Mouse (Mus musculus): Measurements from ENCODE around the gene Traf3ip3. TPM values are rescaled to one million over a fixed set of nuclear protein-coding genes. Genes with fewer than 3 reads are reported as not detected.

The Traf3ip3 gene
- polyA plus RNA-seq, 1 experiment from 2014 or later: 8.5 TPM

- Histone ChIP-seq H3K9ac (ENCODE audit: low read length) (peak overlapping the region; percentile 51; the same call in 1 of the 2 replicates), H3K27me3 (ENCODE audit: control insufficient read depth, insufficient read depth, low read length) (no peaks in the 10 kb centered on the region), H3K4me3 (replicated peaks; ENCODE audit: low read length) (peak overlapping the region; percentile 96), H3K36me3 (ENCODE audit: control insufficient read depth, insufficient read depth, low read length) (no peaks in the 10 kb centered on the region), H3K9me3 (replicated peaks; ENCODE audit: control insufficient read depth, low read length) (no peaks in the 10 kb centered on the region), H3K4me1 (ENCODE audit: control insufficient read depth, insufficient read depth, low read length) (peaks cover 8% of the 10 kb centered on the region), H3K27ac (ENCODE audit: low read length) (peak overlapping the region; percentile 74), H3K4me2 (ENCODE audit: low read depth, low read length) (peak overlapping the region; percentile 53)
- peak; percentile 42; the same call in 1 of the 2 replicates for ATAC-seq (ENCODE audit: insufficient read depth, low FRiP score)
- 21% methylated on average over 11 of the region's 11 CpGs for WGBS
Observed at GRCm38 (mm10) chr1:193130456-193130825, 71.1 kb downstream of the Traf3ip3 start.

GRCm38 (mm10) chr1:193129786-193130455 is 71.6 kb downstream of the Traf3ip3 start, which contains the start of gene Diexf:
Diexf (minus strand) TSS chr1:193130272.
- H3K4me1 ChIP-seq (ENCODE audit: control insufficient read depth, insufficient read depth, low read length): peaks cover 8% of the 10 kb centered on the region
- no peaks in the 10 kb centered on the region for H3K36me3 ChIP-seq (ENCODE audit: control insufficient read depth, insufficient read depth, low read length)
- H3K27me3 ChIP-seq (ENCODE audit: control insufficient read depth, insufficient read depth, low read length): no peaks in the 10 kb centered on the region
- H3K9ac ChIP-seq (ENCODE audit: low read length): peak within 1 kb of the TSS; percentile 89
- peak; percentile 92 for ATAC-seq (ENCODE audit: insufficient read depth, low FRiP score)
- no peaks in the 10 kb centered on the region for H3K9me3 ChIP-seq (replicated peaks; ENCODE audit: control insufficient read depth, low read length)
- under 1% methylated on average over 61 of the region's 61 CpGs for WGBS
- peak within 1 kb of the TSS; percentile 74 for H3K27ac ChIP-seq (ENCODE audit: low read length)
- peak within 1 kb of the TSS; percentile 64 for H3K4me2 ChIP-seq (ENCODE audit: low read depth, low read length)
- peak within 1 kb of the TSS; percentile 96 for H3K4me3 ChIP-seq (replicated peaks; ENCODE audit: low read length)

- Histone ChIP-seq H3K9ac (ENCODE audit: low read length) (peak overlapping the region; percentile 89), H3K36me3 (ENCODE audit: control insufficient read depth, insufficient read depth, low read length) (no peaks in the 10 kb centered on the region), H3K4me1 (ENCODE audit: control insufficient read depth, insufficient read depth, low read length) (peaks cover 8% of the 10 kb centered on the region), H3K27ac (ENCODE audit: low read length) (no peak overlapping the region), H3K4me2 (ENCODE audit: low read depth, low read length) (peak overlapping the region; percentile 64), H3K9me3 (replicated peaks; ENCODE audit: control insufficient read depth, low read length) (no peaks in the 10 kb centered on the region), H3K4me3 (replicated peaks; ENCODE audit: low read length) (peak overlapping the region; percentile 96), H3K27me3 (ENCODE audit: control insufficient read depth, insufficient read depth, low read length) (no peaks in the 10 kb centered on the region)
- 25% methylated on average over 5 of the region's 5 CpGs for WGBS
- no peak for ATAC-seq (ENCODE audit: insufficient read depth, low FRiP score)
Observed at GRCm38 (mm10) chr1:193129321-193129720, 72.2 kb downstream of the Traf3ip3 start.

- H3K36me3 ChIP-seq (ENCODE audit: control insufficient read depth, insufficient read depth, low read length): 0 out of 2 replicates have a peak, but pooled peaks cover 4% of the 10 kb centered on the region
- H3K27ac ChIP-seq (ENCODE audit: low read length): no peak overlapping the region
- no peaks in the 10 kb centered on the region for H3K27me3 ChIP-seq (ENCODE audit: control insufficient read depth, insufficient read depth, low read length)
- H3K4me3 ChIP-seq (replicated peaks; ENCODE audit: low read length): no peak overlapping the region
- H3K4me1 ChIP-seq (ENCODE audit: control insufficient read depth, insufficient read depth, low read length): peaks cover 8% of the 10 kb centered on the region
- ATAC-seq (ENCODE audit: insufficient read depth, low FRiP score): no peak
- 85% methylated on average over 6 of the region's 6 CpGs for WGBS
- no peaks in the 10 kb centered on the region for H3K9me3 ChIP-seq (replicated peaks; ENCODE audit: control insufficient read depth, low read length)
- H3K4me2 ChIP-seq (ENCODE audit: low read depth, low read length): no peak overlapping the region
- H3K9ac ChIP-seq (ENCODE audit: low read length): no peak overlapping the region
Observed at GRCm38 (mm10) chr1:193128055-193128454, 73.4 kb downstream of the Traf3ip3 start.

- no peak overlapping the region for H3K27ac ChIP-seq (ENCODE audit: low read length)
- H3K9me3 ChIP-seq (replicated peaks; ENCODE audit: control insufficient read depth, low read length): no peaks in the 10 kb centered on the region
- H3K36me3 ChIP-seq (ENCODE audit: control insufficient read depth, insufficient read depth, low read length): peaks cover 15% of the 10 kb centered on the region
- H3K27me3 ChIP-seq (ENCODE audit: control insufficient read depth, insufficient read depth, low read length): no peaks in the 10 kb centered on the region
- 68% methylated on average over 4 of the region's 4 CpGs for WGBS
- ATAC-seq (ENCODE audit: insufficient read depth, low FRiP score): no peak
- no peak overlapping the region for H3K4me2 ChIP-seq (ENCODE audit: low read depth, low read length)
- no peak overlapping the region for H3K4me3 ChIP-seq (replicated peaks; ENCODE audit: low read length)
- H3K4me1 ChIP-seq (ENCODE audit: control insufficient read depth, insufficient read depth, low read length): peaks cover 8% of the 10 kb centered on the region
- no peak overlapping the region for H3K9ac ChIP-seq (ENCODE audit: low read length)
Observed at GRCm38 (mm10) chr1:193125835-193126234, 75.7 kb downstream of the Traf3ip3 start.

Other genes with a start within 250 kb of the Traf3ip3 start
- 1.3 and 1.5 TPM in 2 replicates for gene Syt14, start 165.9 kb downstream of the Traf3ip3 start, polyA plus RNA-seq (2015; fragmentation: Nextera tagmentation; extraction: Ambion mirVana)
- gene Diexf, start 71.4 kb downstream of the Traf3ip3 start, polyA plus RNA-seq (2015; fragmentation: Nextera tagmentation; extraction: Ambion mirVana): 6.6 and 6.8 TPM in 2 replicates
- gene Irf6, start 48.6 kb downstream of the Traf3ip3 start, polyA plus RNA-seq (2015; fragmentation: Nextera tagmentation; extraction: Ambion mirVana): 74.0 and 91.4 TPM in 2 replicates
- 15.8 and 17.7 TPM in 2 replicates for gene A130010J15Rik, start 33.7 kb downstream of the Traf3ip3 start, polyA plus RNA-seq (2015; fragmentation: Nextera tagmentation; extraction: Ambion mirVana)
- 17.6 and 24.6 TPM in 2 replicates for gene Lamb3, start 6.0 kb upstream of the Traf3ip3 start, polyA plus RNA-seq (2015; fragmentation: Nextera tagmentation; extraction: Ambion mirVana)
- gene Hsd11b1, start 62.4 kb upstream of the Traf3ip3 start, polyA plus RNA-seq (2015; fragmentation: Nextera tagmentation; extraction: Ambion mirVana): 2.1 and 3.0 TPM in 2 replicates
- gene G0s2, start 71.5 kb upstream of the Traf3ip3 start, polyA plus RNA-seq (2015; fragmentation: Nextera tagmentation; extraction: Ambion mirVana): 36.5 and 46.7 TPM in 2 replicates
- gene Camk1g, start 168.6 kb upstream of the Traf3ip3 start, polyA plus RNA-seq (2015; fragmentation: Nextera tagmentation; extraction: Ambion mirVana): 7.9 and 8.4 TPM in 2 replicates